Mouse (Mus musculus) stomach, embryonic 16.5 days (tissue): ENCODE results near the gene Crtac1. TPM values are rescaled to one million over a fixed set of nuclear protein-coding genes. Genes with fewer than 3 reads are reported as not detected.

Source experiments
- ATAC-seq: fragments of 200-750 bp; cut with Nextera tagmentation; 2 replicates; pipeline ENCODE4 v1.8.0; 2017; ENCODE audit warnings: moderate number of reproducible peaks, moderate TSS enrichment; ENCODE audit not compliant: insufficient read depth, low FRiP score
- H3K27ac ChIP-seq: fragments of 300-500 bp; sonication (generic); 2 replicates; pipeline ENCODE4 v1.5.1; 2014; ENCODE audit warnings: low read length
- H3K27me3 ChIP-seq: fragments of 300-500 bp; sonication (generic); 2 replicates; pipeline ENCODE4 v1.6.1; 2014; ENCODE audit warnings: low read length, control low read depth, mixed read lengths; ENCODE audit not compliant: control insufficient read depth, insufficient read depth
- H3K36me3 ChIP-seq: fragments of 300-500 bp; sonication (generic); 2 replicates; pipeline ENCODE4 v1.6.1; 2014; ENCODE audit warnings: low read length; ENCODE audit not compliant: control insufficient read depth, insufficient read depth
- H3K4me1 ChIP-seq: fragments of 300-500 bp; sonication (generic); 2 replicates; pipeline ENCODE4 v1.6.1; 2014; ENCODE audit warnings: low read length, control low read depth, mixed read lengths; ENCODE audit not compliant: control insufficient read depth, insufficient read depth
- H3K4me2 ChIP-seq: fragments of 300-500 bp; sonication (generic); 2 replicates; pipeline ENCODE4 v1.6.1; 2014; ENCODE audit warnings: low read depth, low read length, mixed read lengths
- H3K4me3 ChIP-seq: fragments of 300-500 bp; sonication (generic); replicated peaks from 2 replicates; pipeline ENCODE4 v1.5.1; 2014; ENCODE audit warnings: mild to moderate bottlenecking, low read length
- H3K9ac ChIP-seq: fragments of 300-500 bp; sonication (generic); 2 replicates; pipeline ENCODE4 v1.6.1; 2014; ENCODE audit warnings: low read length
- H3K9me3 ChIP-seq: fragments of 300-500 bp; sonication (generic); replicated peaks from 2 replicates; pipeline ENCODE4 v1.6.1; 2016; ENCODE audit warnings: low read length, control low read depth; ENCODE audit not compliant: control insufficient read depth
- WGBS: fragments of 180-500 bp; shearing (Covaris S2); extraction: QIAGEN DNeasy Blood & Tissue Kit; methylation state at CpG from one replicate; pipeline ENCODE4 v1.1.7; 2014; 5-methylcytosine and 5-hydroxymethylcytosine counted together
- polyA plus RNA-seq: library from polyadenylated mRNA; unstranded; fragments of >200 nt; fragmentation: Nextera tagmentation; extraction: Ambion mirVana; gene quantifications from 2 replicates; pipeline ENCODE4 v1.2.1, GENCODE M21; 2015

Gene Crtac1
- polyA plus RNA-seq, 1 experiment from 2014 or later, result 3.9 TPM

GRCm38 (mm10) chr19:42249976-42250914 lies 181.3 kb downstream of the Crtac1 start:
- Histone ChIP-seq H3K9me3 (no peaks in the 10 kb centered on the region), H3K27me3 (peaks cover 9% of the 10 kb centered on the region), H3K4me2 (no peak overlapping the region), H3K27ac (no peak overlapping the region), H3K4me3 (no peak overlapping the region), H3K36me3 (no peaks in the 10 kb centered on the region), H3K4me1 (no peaks in the 10 kb centered on the region), H3K9ac (no peak overlapping the region)
- WGBS, result 67% methylated on average over 11 of the region's 11 CpGs
- ATAC-seq, result no peak

- Histone ChIP-seq H3K27ac (no peak within 1 kb of the TSS), H3K36me3 (no peaks in the 10 kb centered on the region), H3K27me3 (no peaks in the 10 kb centered on the region), H3K9ac (no peak within 1 kb of the TSS), H3K4me2 (no peak within 1 kb of the TSS), H3K4me1 (no peaks in the 10 kb centered on the region), H3K4me3 (no peak within 1 kb of the TSS), H3K9me3 (no peaks in the 10 kb centered on the region)
- no peak for ATAC-seq
- 79% methylated on average over 3 of the region's 3 CpGs for WGBS
Observed at GRCm38 (mm10) chr19:42247519-42247918, 184.1 kb downstream of the Crtac1 start, which contains the start of gene Golga7b. Golga7b (plus strand) TSS chr19:42247574.

- Histone ChIP-seq H3K27ac (no peak overlapping the region), H3K9ac (no peak overlapping the region), H3K9me3 (no peaks in the 10 kb centered on the region), H3K4me2 (no peak overlapping the region), H3K4me1 (no peaks in the 10 kb centered on the region), H3K36me3 (no peaks in the 10 kb centered on the region), H3K4me3 (no peak overlapping the region), H3K27me3 (no peaks in the 10 kb centered on the region)
- WGBS, result 49% methylated on average over 5 of the region's 5 CpGs
- ATAC-seq, result no peak
Observed at GRCm38 (mm10) chr19:42246626-42247025, 185.0 kb downstream of the Crtac1 start.

- Histone ChIP-seq H3K27ac (no peak overlapping the region), H3K9me3 (no peaks in the 10 kb centered on the region), H3K4me3 (no peak overlapping the region), H3K9ac (no peak overlapping the region), H3K36me3 (no peaks in the 10 kb centered on the region), H3K4me1 (no peaks in the 10 kb centered on the region), H3K4me2 (no peak overlapping the region), H3K27me3 (no peaks in the 10 kb centered on the region)
- WGBS, result 56% methylated on average over 3 of the region's 3 CpGs
- ATAC-seq, result no peak
Observed at GRCm38 (mm10) chr19:42243401-42243800, 188.2 kb downstream of the Crtac1 start.

- 41% methylated on average over 8 of the region's 8 CpGs for WGBS
- Histone ChIP-seq H3K27ac (no peak overlapping the region), H3K4me1 (no peaks in the 10 kb centered on the region), H3K9ac (no peak overlapping the region), H3K36me3 (no peaks in the 10 kb centered on the region), H3K27me3 (no peaks in the 10 kb centered on the region), H3K4me2 (no peak overlapping the region), H3K4me3 (no peak overlapping the region), H3K9me3 (no peaks in the 10 kb centered on the region)
- no peak for ATAC-seq
Observed at GRCm38 (mm10) chr19:42240881-42241280, 190.7 kb downstream of the Crtac1 start.

GRCm38 (mm10) chr19:42238341-42238715 lies 193.3 kb downstream of the Crtac1 start:
- 62% methylated on average over 7 of the region's 7 CpGs for WGBS
- no peak overlapping the region for H3K4me3 ChIP-seq

GRCm38 (mm10) chr19:42237602-42238340 lies 193.8 kb downstream of the Crtac1 start:
- H3K27ac ChIP-seq, result no peak overlapping the region
- H3K4me1 ChIP-seq, result no peaks in the 10 kb centered on the region
- H3K9me3 ChIP-seq, result no peaks in the 10 kb centered on the region
- no peak for ATAC-seq
- 26% methylated on average over 4 of the region's 4 CpGs for WGBS
- H3K36me3 ChIP-seq, result no peaks in the 10 kb centered on the region
- no peak overlapping the region for H3K4me2 ChIP-seq
- H3K9ac ChIP-seq, result no peak overlapping the region
- no peaks in the 10 kb centered on the region for H3K27me3 ChIP-seq
- no peak overlapping the region for H3K4me3 ChIP-seq

More at GRCm38 (mm10) chr19:42238341-42238715, 193.3 kb downstream of the Crtac1 start:
- Histone ChIP-seq H3K27ac (no peak overlapping the region), H3K9ac (no peak overlapping the region), H3K27me3 (no peaks in the 10 kb centered on the region), H3K4me1 (no peaks in the 10 kb centered on the region), H3K36me3 (no peaks in the 10 kb centered on the region), H3K9me3 (no peaks in the 10 kb centered on the region), H3K4me2 (no peak overlapping the region)
- no peak for ATAC-seq
